Mouse (Mus musculus) neural tube, embryonic 14.5 days (tissue): ENCODE measurements at regions not wholly inside any gene's neighbourhood (a gene's known extent, or its start where the extent isn't known, plus 50 kb on each side); places are given as distances from the start of the nearest gene placed in this dataset.

Experiments
- ATAC-seq: fragments of 200-750 bp; cut with Nextera tagmentation; 2 replicates; pipeline ENCODE4 v1.8.0; 2017; ENCODE audit warnings: low read depth, mild to moderate bottlenecking, moderate TSS enrichment, moderate library complexity
- H3K27ac ChIP-seq: fragments of 300-500 bp; sonication (generic); 2 replicates; pipeline ENCODE4 v1.5.1; 2014; ENCODE audit warnings: low read depth, mild to moderate bottlenecking, control low read depth, low read length, moderate library complexity, mixed read lengths
- H3K27me3 ChIP-seq: fragments of 300-500 bp; sonication (generic); 2 replicates; pipeline ENCODE4 v1.6.1; 2014; ENCODE audit warnings: low read length; ENCODE audit not compliant: control insufficient read depth, insufficient read depth
- H3K36me3 ChIP-seq: fragments of 300-500 bp; sonication (generic); 2 replicates; pipeline ENCODE4 v1.6.1; 2014; ENCODE audit warnings: low read length, mixed read lengths; ENCODE audit not compliant: control insufficient read depth, insufficient read depth
- H3K4me1 ChIP-seq: fragments of 300-500 bp; sonication (generic); 2 replicates; pipeline ENCODE4 v1.6.1; 2014; ENCODE audit warnings: low read length; ENCODE audit not compliant: control insufficient read depth, insufficient read depth
- H3K4me2 ChIP-seq: fragments of 300-500 bp; sonication (generic); 2 replicates; pipeline ENCODE4 v1.6.1; 2014; ENCODE audit warnings: mild to moderate bottlenecking, low read depth, low read length, control low read depth
- H3K4me3 ChIP-seq: fragments of 300-500 bp; sonication (generic); 2 replicates; pipeline ENCODE4 v1.5.1; 2014; ENCODE audit warnings: low read depth, low read length, control low read depth, mixed read lengths
- H3K9ac ChIP-seq: fragments of 300-500 bp; sonication (generic); replicated peaks from 2 replicates; pipeline ENCODE4 v1.6.1; 2014; ENCODE audit warnings: low read depth, mild to moderate bottlenecking, control low read depth, low read length, mixed read lengths
- H3K9me3 ChIP-seq: fragments of 300-500 bp; sonication (generic); 2 replicates; pipeline ENCODE4 v1.6.1; 2016; ENCODE audit warnings: low read length; ENCODE audit not compliant: control insufficient read depth
- WGBS: fragments of 180-500 bp; shearing (Covaris S2); extraction: QIAGEN DNeasy Blood & Tissue Kit; methylation state at CpG from one replicate; pipeline ENCODE4 v1.1.7; 2014; 5-methylcytosine and 5-hydroxymethylcytosine counted together

DNA sequence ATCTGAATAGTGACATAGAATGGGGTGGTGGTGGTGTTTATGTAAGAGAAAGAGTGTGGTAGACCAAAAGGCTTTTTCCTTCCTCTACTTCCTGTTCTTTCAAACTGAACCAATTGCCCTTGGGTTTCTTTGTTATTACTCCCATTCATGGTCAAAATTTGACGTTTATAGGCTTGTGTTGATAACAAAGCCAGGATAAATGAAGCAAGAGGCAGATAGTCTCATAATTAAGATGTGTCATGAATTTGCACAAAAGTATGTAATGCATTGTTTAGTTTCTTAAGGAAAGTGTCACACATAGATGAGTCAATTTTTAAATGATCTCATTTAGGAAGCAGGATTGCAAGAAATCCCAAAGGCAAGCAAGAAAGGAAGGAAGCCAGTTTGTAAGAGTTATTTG, 73.9 kb upstream of the Rnd3 start:
- no peak overlapping the region for H3K4me3 ChIP-seq
- WGBS = 27% methylated on average over 1 of the region's 1 CpGs
- H3K36me3 ChIP-seq = no peaks in the 10 kb centered on the region
- H3K27me3 ChIP-seq = no peaks in the 10 kb centered on the region
- no peaks in the 10 kb centered on the region for H3K4me1 ChIP-seq
- ATAC-seq = no peak
- H3K9ac ChIP-seq = no peak overlapping the region
- H3K4me2 ChIP-seq = no peak overlapping the region
- no peaks in the 10 kb centered on the region for H3K9me3 ChIP-seq
- no peak overlapping the region for H3K27ac ChIP-seq

DNA sequence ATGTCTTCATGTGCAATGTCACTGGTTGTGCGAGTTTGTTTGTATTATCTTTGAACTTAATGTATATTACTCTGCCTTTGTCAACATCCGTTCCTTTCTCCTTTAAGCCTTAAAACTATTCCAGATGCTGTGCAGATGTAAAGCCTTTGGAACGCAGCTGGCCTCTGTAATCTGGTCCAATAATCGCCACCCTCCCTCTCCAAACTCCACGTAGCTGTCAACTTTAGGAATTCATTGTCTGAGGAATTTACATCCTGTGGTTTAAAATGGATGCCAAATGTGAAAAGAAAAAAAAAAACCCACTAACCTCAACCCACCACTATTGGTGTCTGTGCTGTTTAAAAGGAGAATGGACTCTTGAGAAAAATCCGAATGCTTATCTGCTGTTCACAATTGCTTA, 70.8 kb upstream of the Rnd3 start:
- no peaks in the 10 kb centered on the region for H3K4me1 ChIP-seq
- no peak for ATAC-seq
- no peak overlapping the region for H3K9ac ChIP-seq
- 61% methylated on average over 6 of the region's 6 CpGs for WGBS
- no peaks in the 10 kb centered on the region for H3K9me3 ChIP-seq
- H3K27me3 ChIP-seq = no peaks in the 10 kb centered on the region
- H3K4me2 ChIP-seq = no peak overlapping the region
- H3K36me3 ChIP-seq = no peaks in the 10 kb centered on the region
- no peak overlapping the region for H3K4me3 ChIP-seq
- no peak overlapping the region for H3K27ac ChIP-seq

DNA sequence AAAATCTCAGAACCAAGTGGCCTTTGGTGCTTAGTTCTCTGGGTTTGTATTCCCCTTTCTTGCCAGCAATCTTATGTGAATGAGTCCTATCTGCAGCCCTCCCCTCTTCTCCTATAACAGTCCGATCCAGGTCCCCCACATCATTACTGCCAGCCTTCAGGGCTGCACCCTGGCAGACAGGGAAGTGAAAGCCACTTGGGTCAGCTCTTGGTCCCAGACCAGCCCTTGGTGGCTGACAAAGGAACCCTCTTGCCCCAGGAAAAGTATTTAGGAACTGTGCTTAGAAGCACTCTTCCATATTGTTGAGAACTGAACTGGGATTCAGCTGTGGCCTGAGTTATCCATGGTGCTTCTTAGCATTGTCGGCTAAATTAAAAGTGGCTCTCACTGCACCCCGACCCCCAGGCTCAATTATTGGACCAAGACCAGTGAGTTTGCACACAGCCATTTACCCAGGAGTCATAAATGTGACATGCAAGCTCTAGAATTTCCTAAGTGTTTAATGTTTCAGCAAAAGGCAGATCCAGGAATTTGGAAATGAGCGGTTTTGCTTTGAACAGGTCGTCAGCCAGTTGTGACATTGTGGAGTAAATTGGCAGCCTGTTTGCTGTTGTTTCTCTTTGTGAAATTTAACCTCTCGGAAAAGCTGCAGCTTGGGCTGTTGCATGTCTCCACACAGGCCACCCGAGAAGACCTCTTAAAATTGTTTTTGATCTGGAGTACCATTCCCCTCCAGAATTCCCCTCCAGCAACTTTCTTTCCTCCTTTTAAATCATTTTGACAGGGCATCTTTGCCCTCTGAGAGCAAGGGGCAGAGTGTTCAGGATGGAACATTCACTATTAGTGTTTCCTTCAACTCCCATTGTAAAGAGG, 58.5 kb upstream of the Rnd3 start:
- H3K36me3 ChIP-seq = no peaks in the 10 kb centered on the region
- H3K27me3 ChIP-seq = no peaks in the 10 kb centered on the region
- no peak overlapping the region for H3K4me2 ChIP-seq
- H3K9ac ChIP-seq = no peak overlapping the region
- no peak overlapping the region for H3K4me3 ChIP-seq
- ATAC-seq = no peak
- H3K9me3 ChIP-seq = no peaks in the 10 kb centered on the region
- WGBS = 71% methylated on average over 7 of the region's 7 CpGs
- no peak overlapping the region for H3K27ac ChIP-seq
- H3K4me1 ChIP-seq = peaks cover 2% of the 10 kb centered on the region; the same call in 1 of the 2 replicates

DNA sequence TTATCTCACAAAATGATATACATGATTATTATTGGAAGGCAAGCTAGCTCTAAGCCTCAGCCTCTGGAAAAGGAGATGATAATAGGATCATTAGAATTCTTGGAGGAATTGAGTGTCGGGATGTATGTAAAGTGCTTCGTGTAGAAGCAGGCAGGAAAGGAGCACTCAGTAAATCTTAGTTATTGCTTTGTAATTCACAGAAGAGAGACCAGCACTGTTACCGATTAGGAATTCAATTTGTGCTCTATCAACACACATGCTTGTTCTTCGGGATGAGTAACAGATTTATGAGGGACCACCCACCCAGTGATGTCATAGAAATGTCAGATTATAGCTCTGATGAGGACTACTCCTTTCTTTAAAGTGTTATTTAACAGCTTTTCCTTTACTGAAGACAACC, 57.4 kb upstream of the Rnd3 start:
- Histone ChIP-seq H3K9me3 (no peaks in the 10 kb centered on the region), H3K4me1 (peaks cover 2% of the 10 kb centered on the region; the same call in 1 of the 2 replicates), H3K9ac (no peak overlapping the region), H3K4me2 (no peak overlapping the region), H3K36me3 (no peaks in the 10 kb centered on the region), H3K4me3 (no peak overlapping the region), H3K27ac (no peak overlapping the region), H3K27me3 (no peaks in the 10 kb centered on the region)
- WGBS = 10% methylated on average over 4 of the region's 4 CpGs
- ATAC-seq = peak; percentile 24; the same call in 1 of the 2 replicates
